Mouse (Mus musculus) myocyte (in vitro differentiated cells): ENCODE data around the gene Sh3pxd2a. TPM values are rescaled to one million over a fixed set of nuclear protein-coding genes. Genes with fewer than 3 reads are reported as not detected.
A peak's percentile ranks its signal among the peaks of the same experiment; 100 is the strongest.

Experiments
- H3K27me3 ChIP-seq: one replicate; pipeline ENCODE4 v1.6.1; 2011; ENCODE audit not compliant: control insufficient read depth, insufficient read depth, insufficient read length
- H3K36me3 ChIP-seq: one replicate; pipeline ENCODE4 v1.6.1; 2011; ENCODE audit not compliant: control insufficient read depth, insufficient read depth
- H3K4me2 ChIP-seq: one replicate; pipeline ENCODE4 v1.6.1; 2011; ENCODE audit warnings: low read depth, control low read depth
- H3K4me3 ChIP-seq: one replicate; pipeline ENCODE4 v1.5.1; 2011; ENCODE audit warnings: mild to moderate bottlenecking, control low read depth, moderate library complexity
- H3K79me2 ChIP-seq: one replicate; pipeline ENCODE4 v1.6.1; 2011; ENCODE audit not compliant: control insufficient read depth, insufficient read depth
- H3ac ChIP-seq: one replicate; pipeline ENCODE4 v1.6.1; 2011; ENCODE audit not compliant: control insufficient read depth, insufficient read length
- CEBPB ChIP-seq: IDR thresholded peaks from 2 replicates; pipeline ENCODE4 v1.6.1; 2011; ENCODE audit warnings: mild to moderate bottlenecking, moderate library complexity; ENCODE audit not compliant: poor library complexity, insufficient read depth, severe bottlenecking
- E2F4 ChIP-seq: IDR thresholded peaks from one replicate; pipeline ENCODE4 v1.6.1; 2011; ENCODE audit warnings: mild to moderate bottlenecking, control low read depth, moderate library complexity; ENCODE audit not compliant: insufficient read depth
- MAX ChIP-seq: IDR thresholded peaks from one replicate; pipeline ENCODE4 v1.6.1; 2011; ENCODE audit warnings: low read depth, mild to moderate bottlenecking, control low read depth
- MYOD1 ChIP-seq, 3 experiments: IDR thresholded peaks; one replicate each; pipeline ENCODE4 v1.6.1; 2011; ENCODE audit warnings: control low read depth in 2 of 3, low read depth in 2 of 3, mild to moderate bottlenecking in 2 of 3, moderate library complexity in 1 of 3; ENCODE audit not compliant: insufficient read length in 2 of 3, control insufficient read depth in 1 of 3
- MYOG ChIP-seq, 3 experiments: IDR thresholded peaks; one replicate each; pipeline ENCODE4 v1.6.1; 2011; ENCODE audit warnings: control low read depth in 2 of 3, low read depth in 2 of 3, mild to moderate bottlenecking in 2 of 3; ENCODE audit not compliant: insufficient read length in 2 of 3, control insufficient read depth in 1 of 3, insufficient read depth in 1 of 3
- POLR2A ChIP-seq: IDR thresholded peaks from one replicate; pipeline ENCODE4 v1.6.1; 2011; ENCODE audit warnings: low read depth, mild to moderate bottlenecking, control low read depth, moderate library complexity; ENCODE audit not compliant: insufficient read length
- POLR2AphosphoS2 ChIP-seq: IDR thresholded peaks from one replicate; pipeline ENCODE4 v1.6.1; 2011; ENCODE audit warnings: low read depth, control low read depth; ENCODE audit not compliant: insufficient read length
- REST ChIP-seq: IDR thresholded peaks from one replicate; pipeline ENCODE4 v1.6.1; 2011; ENCODE audit warnings: mild to moderate bottlenecking, control low read depth, moderate library complexity; ENCODE audit not compliant: insufficient read depth, insufficient read length
- SRF ChIP-seq: IDR thresholded peaks from one replicate; pipeline ENCODE4 v1.6.1; 2011; ENCODE audit warnings: low read depth; ENCODE audit not compliant: control insufficient read depth, insufficient read length
- TCF12 ChIP-seq: IDR thresholded peaks from one replicate; pipeline ENCODE4 v1.6.1; 2011; ENCODE audit warnings: mild to moderate bottlenecking, control low read depth; ENCODE audit not compliant: poor library complexity, insufficient read depth, severe bottlenecking
- TCF3 ChIP-seq: IDR thresholded peaks from one replicate; pipeline ENCODE4 v1.6.1; 2011; ENCODE audit warnings: low read depth, control low read depth; ENCODE audit not compliant: insufficient read length
- USF1 ChIP-seq: IDR thresholded peaks from one replicate; pipeline ENCODE4 v1.6.1; 2011; ENCODE audit warnings: low read depth, mild to moderate bottlenecking, control low read depth, moderate library complexity
- polyA plus RNA-seq: library from polyadenylated mRNA; unstranded; fragments of >200 nt; fragmentation: generic; extraction: Trizol; gene quantifications from one replicate; pipeline ENCODE4 v1.2.1, GENCODE M21; 2012; ENCODE audit warnings: missing spikeins

Sh3pxd2a gene
- polyA plus RNA-seq, 1 experiment: 59.5 TPM

DNA sequence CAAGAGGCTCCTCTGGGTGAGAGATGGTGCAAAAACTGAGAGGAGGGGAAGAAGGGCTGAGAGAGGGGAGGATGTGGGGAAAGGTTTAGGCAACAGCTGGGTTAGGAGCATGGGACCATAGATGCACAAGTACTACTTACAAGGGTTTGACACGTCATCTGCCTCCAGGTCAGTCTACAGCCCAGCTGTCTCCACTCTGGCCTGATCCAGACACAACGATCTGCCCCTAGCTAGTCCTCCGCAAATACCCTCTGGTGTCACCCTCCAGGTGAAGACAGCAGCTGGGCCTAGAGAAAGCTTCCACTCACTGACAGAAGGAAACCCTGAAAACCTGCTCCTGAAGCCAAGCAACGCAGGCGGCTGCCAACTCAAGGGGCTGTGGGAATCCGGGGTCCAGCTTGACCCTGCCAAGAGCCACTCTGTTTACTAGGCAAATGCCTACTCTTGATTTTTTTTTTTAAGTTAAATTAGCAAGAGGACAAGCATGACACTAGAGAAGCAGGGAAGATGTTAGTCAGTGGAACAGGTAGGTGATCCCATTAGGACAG is 50.7 kb downstream of the Sh3pxd2a start:
- Histone ChIP-seq H3K27me3 (no peaks in the 10 kb centered on the region), H3K79me2 (no peaks in the 10 kb centered on the region), H3K4me2 (no peak overlapping the region), H3K4me3 (no peak overlapping the region), H3ac (no peak overlapping the region), H3K36me3 (no peaks in the 10 kb centered on the region)
- TF ChIP-seq MYOG (IDR thresholded peaks at IDR 0.05; ENCODE audit: control insufficient read depth in 1 of 3, insufficient read depth in 1 of 3, insufficient read length in 2 of 3, low read depth in 2 of 3) (peak in 1 of 3 experiments; percentile 58), USF1 (no peak), POLR2A (no peak), MYOD1 (IDR thresholded peaks at IDR 0.05; ENCODE audit: control insufficient read depth in 1 of 3, insufficient read length in 2 of 3, low read depth in 2 of 3) (peak in 1 of 3 experiments; percentile 81)

- TF ChIP-seq MYOG (IDR thresholded peaks at IDR 0.05; ENCODE audit: control insufficient read depth in 1 of 3, insufficient read depth in 1 of 3, insufficient read length in 2 of 3, low read depth in 2 of 3) (no peak), MYOD1 (IDR thresholded peaks at IDR 0.05; ENCODE audit: control insufficient read depth in 1 of 3, insufficient read length in 2 of 3, low read depth in 2 of 3) (peak in 1 of 3 experiments; percentile 45)
- H3K79me2 ChIP-seq: no peaks in the 10 kb centered on the region
These were observed 51.5 kb downstream of the Sh3pxd2a start for GRCm38 (mm10) chr19:47412566-47413248.

GRCm38 (mm10) chr19:47410301-47410700 is 53.9 kb downstream of the Sh3pxd2a start:
- H3ac ChIP-seq: no peak overlapping the region
- no peak overlapping the region for H3K4me2 ChIP-seq
- H3K27me3 ChIP-seq: no peaks in the 10 kb centered on the region
- no peaks in the 10 kb centered on the region for H3K79me2 ChIP-seq
- H3K36me3 ChIP-seq: no peaks in the 10 kb centered on the region
- H3K4me3 ChIP-seq: no peak overlapping the region
- TF ChIP-seq REST (no peak), TCF12 (no peak), MYOG (IDR thresholded peaks at IDR 0.05; ENCODE audit: control insufficient read depth in 1 of 3, insufficient read depth in 1 of 3, insufficient read length in 2 of 3, low read depth in 2 of 3) (no peak), POLR2A (no peak), TCF3 (no peak), USF1 (no peak), E2F4 (no peak), MYOD1 (IDR thresholded peaks at IDR 0.05; ENCODE audit: control insufficient read depth in 1 of 3, insufficient read length in 2 of 3, low read depth in 2 of 3) (no peak), CEBPB (no peak), POLR2AphosphoS2 (no peak), MAX (no peak), SRF (no peak)

More at GRCm38 (mm10) chr19:47412566-47413248, 51.5 kb downstream of the Sh3pxd2a start:
- Histone ChIP-seq H3K27me3 (no peaks in the 10 kb centered on the region), H3K36me3 (no peaks in the 10 kb centered on the region), H3ac (no peak overlapping the region), H3K4me3 (no peak overlapping the region), H3K4me2 (no peak overlapping the region)

GRCm38 (mm10) chr19:47409142-47409541 is 55.1 kb downstream of the Sh3pxd2a start:
- no peaks in the 10 kb centered on the region for H3K79me2 ChIP-seq
- H3K4me3 ChIP-seq: no peak overlapping the region
- no peaks in the 10 kb centered on the region for H3K27me3 ChIP-seq
- no peaks in the 10 kb centered on the region for H3K36me3 ChIP-seq
- TF ChIP-seq TCF3 (no peak), REST (no peak), USF1 (no peak), MAX (no peak), POLR2AphosphoS2 (no peak), MYOG (IDR thresholded peaks at IDR 0.05; ENCODE audit: control insufficient read depth in 1 of 3, insufficient read depth in 1 of 3, insufficient read length in 2 of 3, low read depth in 2 of 3) (no peak), SRF (no peak), TCF12 (no peak), E2F4 (no peak), MYOD1 (IDR thresholded peaks at IDR 0.05; ENCODE audit: control insufficient read depth in 1 of 3, insufficient read length in 2 of 3, low read depth in 2 of 3) (no peak), CEBPB (no peak), POLR2A (no peak)
- no peak overlapping the region for H3K4me2 ChIP-seq
- H3ac ChIP-seq: no peak overlapping the region

GRCm38 (mm10) chr19:47408656-47409055 is 55.5 kb downstream of the Sh3pxd2a start:
- H3K27me3 ChIP-seq: no peaks in the 10 kb centered on the region
- H3K79me2 ChIP-seq: no peaks in the 10 kb centered on the region
- TF ChIP-seq POLR2A (no peak), USF1 (no peak), MYOD1 (IDR thresholded peaks at IDR 0.05; ENCODE audit: control insufficient read depth in 1 of 3, insufficient read length in 2 of 3, low read depth in 2 of 3) (no peak), TCF3 (no peak), CEBPB (no peak), MAX (no peak), REST (no peak), TCF12 (no peak), POLR2AphosphoS2 (no peak), MYOG (IDR thresholded peaks at IDR 0.05; ENCODE audit: control insufficient read depth in 1 of 3, insufficient read depth in 1 of 3, insufficient read length in 2 of 3, low read depth in 2 of 3) (no peak), E2F4 (no peak)
- H3ac ChIP-seq: no peak overlapping the region
- H3K4me3 ChIP-seq: no peak overlapping the region
- H3K4me2 ChIP-seq: no peak overlapping the region
- H3K36me3 ChIP-seq: no peaks in the 10 kb centered on the region
